Mouse (Mus musculus) spleen, adult 12 weeks (tissue): ENCODE measurements at regions not wholly inside any gene's neighbourhood (a gene's known extent, or its start where the extent isn't known, plus 50 kb on each side); places are given as distances from the start of the nearest gene placed in this dataset.

Experiments
- DNase-seq: peaks from one replicate; pipeline ENCODE4 v3.0.0; 2022; ENCODE audit warnings: low spot score

- DNase-seq, result no peak
Measured at GRCm38 (mm10) chr12:110332616-110333154, 53.8 kb downstream of the Dio3 start.

DNA sequence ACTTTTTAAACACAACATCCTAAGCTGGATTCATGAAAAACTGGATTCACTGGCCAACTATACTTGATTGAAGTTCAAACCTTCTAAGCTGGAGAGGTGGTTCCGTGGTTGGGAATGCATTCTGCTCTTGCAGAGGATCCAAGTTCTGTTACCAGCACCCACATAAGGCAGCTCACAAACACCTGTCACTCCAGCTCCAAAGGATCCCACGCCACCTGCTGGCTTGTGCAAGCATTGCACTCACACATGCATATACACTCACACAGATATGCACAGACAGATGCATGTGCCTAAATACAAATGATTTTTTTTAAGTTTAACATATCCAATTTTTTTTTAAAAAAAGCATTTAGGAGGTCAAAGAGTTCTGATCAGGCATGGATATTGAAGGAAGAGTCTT is 55.7 kb downstream of the Dio3 start:
- DNase-seq, result no peak

DNA sequence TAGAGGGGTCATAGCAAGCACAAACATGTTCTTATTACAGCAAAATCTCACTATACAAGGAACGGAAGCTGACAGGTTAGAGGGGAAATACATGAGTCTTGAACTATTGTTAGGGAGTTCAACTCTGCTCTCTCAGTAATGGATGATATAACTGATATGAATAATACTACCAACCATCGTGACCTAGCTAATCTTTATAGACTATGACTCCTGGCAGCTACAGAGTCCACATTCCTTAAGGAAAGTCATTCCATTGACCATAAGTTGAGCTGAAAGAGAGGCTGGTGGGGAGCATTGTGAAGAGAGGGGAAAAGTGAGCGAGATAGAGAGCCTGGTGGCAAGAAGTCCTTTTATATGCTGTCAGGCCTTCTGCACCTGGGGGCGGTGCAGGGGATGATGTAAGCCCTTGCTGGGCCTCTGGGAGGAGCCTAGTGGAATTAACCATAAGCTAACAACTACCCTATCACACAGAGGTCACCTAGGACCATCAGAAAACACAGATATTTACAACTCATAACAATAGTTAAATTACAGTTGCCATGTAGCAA is 65.5 kb downstream of the Dio3 start:
- no peak for DNase-seq

GRCm38 (mm10) chr12:110349621-110350020 is 70.8 kb downstream of the Dio3 start:
- DNase-seq, result no peak

- no peak for DNase-seq
Measured at GRCm38 (mm10) chr12:110355851-110356250, 77.0 kb downstream of the Dio3 start.

DNA sequence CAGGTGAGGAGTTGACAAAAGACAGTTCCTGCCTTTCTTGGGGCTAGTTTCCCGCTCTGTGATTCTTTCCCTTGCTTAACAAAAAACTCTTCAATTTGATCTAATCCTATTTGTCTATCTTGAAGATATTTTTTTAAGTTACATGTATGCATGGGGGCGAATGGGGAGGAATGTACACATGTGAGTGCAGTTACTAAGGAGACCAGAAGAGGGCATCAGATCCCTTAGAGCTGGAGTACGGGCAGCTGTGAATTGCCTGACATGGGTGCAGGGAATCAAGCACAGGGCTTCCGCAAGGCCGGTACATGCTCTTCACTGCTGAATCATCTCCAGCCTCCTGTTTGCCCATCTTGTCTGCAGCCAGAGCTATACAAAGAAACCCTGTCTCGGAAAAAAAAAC is 79.8 kb upstream of the Ppp2r5c start:
- no peak for DNase-seq

GRCm38 (mm10) chr12:110367822-110368221 is 79.1 kb upstream of the Ppp2r5c start:
- no peak for DNase-seq

GRCm38 (mm10) chr12:110371886-110372690 is 74.8 kb upstream of the Ppp2r5c start:
- DNase-seq, result no peak

DNA sequence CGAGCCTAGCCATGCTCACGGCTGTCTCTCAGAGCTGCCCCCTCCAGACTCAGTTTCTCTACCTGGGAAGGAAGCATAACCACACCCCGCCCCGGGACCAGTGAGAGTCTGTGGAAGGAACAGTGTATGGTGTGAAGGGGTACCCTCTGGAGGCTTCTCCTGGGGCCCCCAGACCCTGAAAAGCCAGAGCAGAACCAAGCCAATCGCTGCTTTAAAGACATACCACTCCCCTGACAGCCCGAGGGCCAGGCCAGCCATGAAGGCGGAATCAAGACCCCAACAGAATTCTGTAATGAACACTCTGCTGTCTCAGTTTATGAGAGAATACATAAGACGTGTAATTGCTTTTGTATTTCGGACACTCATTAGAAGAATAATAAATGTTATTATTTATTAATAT is 73.9 kb upstream of the Ppp2r5c start:
- DNase-seq, result no peak

DNA sequence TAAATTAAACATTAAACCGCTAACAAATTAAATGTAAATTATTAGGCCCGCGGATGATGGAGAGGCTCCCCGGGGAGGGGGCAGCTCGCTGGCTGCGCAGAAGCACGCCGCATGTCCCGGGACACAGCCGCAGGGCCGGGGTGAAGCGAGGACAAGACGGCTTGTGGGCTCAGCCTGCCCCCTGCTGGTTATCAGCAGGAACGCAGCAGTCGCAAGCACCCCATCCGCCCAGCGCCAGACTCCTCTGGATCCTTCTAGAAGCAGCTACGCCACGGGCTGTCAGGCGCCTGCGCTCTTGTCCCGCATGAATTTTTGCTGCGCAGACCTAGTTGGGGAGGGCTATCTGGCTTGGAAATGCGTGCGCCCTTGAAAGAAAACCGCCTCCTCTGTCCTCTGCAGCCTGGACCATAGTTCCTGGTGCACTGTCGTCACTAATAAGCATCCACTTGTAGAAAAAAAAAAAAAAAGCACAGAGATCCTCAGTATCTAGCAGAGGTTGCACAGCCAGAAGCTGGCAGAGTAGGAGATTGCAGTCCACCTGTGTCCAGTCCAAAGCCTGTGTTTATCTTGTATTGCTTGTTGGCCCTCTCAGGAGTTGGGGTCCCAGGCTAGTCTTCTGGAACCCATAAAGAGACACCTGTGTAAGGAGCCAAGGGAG is 73.4 kb upstream of the Ppp2r5c start:
- peak; percentile 46 for DNase-seq

- no peak for DNase-seq
Measured at GRCm38 (mm10) chr12:110375139-110375538, 71.8 kb upstream of the Ppp2r5c start.

DNA sequence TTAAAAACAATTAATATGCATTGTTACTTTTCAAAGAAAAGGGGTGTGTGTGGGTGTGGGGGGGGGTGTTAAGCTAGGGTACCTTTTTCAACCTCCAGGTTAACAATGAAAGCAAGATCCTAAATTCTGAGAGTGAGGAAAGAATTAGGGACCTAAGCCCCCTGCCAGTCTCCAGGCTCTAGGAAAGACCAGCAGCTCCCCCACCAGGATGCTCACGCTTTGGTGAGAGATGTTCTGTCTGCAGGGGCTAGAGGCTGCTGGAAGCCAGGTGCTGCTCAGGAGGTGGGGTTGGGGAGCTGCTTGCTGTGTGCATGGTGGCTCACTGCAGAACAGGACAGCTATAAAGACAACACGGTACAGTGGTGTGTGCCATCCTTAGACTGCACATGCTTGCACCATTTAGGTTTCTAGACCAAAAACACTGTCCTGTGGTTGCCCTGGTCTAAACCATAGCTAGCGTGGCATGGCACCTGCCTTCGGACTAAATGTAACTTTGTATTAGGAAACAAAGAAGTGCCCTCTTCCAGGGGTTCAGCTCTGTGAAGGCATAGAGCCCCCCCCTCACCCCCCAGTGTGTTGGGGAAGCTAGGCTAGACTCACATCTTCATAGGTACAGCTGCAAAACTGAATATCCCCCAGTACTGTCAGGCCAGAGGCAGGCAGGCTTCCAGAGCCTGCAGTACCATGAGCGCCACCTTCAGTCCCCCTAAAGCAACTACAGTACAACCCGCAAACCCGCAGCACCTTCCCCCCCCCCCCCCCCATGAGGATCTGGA is 70.7 kb upstream of the Ppp2r5c start:
- no peak for DNase-seq

GRCm38 (mm10) chr12:110376838-110377150 is 70.1 kb upstream of the Ppp2r5c start:
- no peak for DNase-seq

DNA sequence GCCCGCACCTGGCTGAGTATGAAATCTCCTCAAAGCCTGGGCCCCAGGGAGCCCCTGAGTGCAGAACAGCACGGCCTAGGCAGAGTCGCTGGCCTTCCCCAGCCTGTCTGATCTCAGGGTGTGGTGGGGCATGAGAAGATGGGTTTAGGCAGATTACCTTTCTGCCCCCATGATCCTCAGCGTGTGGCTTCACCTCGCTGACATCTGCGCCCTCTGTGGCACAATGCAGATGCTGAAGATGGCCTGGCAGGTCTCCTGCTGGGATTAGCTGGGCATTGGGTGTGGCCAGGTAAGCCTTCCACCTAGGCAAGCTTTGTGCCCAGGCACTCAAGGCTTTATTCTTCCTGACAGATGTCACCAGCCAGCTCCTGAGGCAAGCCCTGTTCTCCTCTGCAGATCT is 69.6 kb upstream of the Ppp2r5c start:
- no peak for DNase-seq

DNA sequence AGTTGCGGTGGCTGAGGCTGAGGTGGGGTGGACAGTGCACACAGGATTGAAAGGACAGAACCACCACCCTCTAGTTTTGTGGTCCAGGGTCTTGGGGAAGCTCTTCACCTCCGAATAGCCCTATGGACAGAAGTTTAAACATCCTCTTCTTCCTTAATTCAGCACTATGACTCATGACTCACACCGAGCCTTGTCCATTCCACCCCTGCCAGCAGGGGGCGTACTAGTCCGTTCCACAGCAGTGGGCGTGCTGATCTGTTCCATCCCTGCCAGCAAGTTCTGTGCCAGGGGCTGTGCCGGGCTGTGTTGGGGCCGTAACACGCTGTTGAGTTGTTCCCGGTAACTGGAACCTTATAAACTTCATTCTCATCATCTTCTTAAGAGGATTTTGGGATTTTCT is 69.2 kb upstream of the Ppp2r5c start:
- DNase-seq, result no peak

DNA sequence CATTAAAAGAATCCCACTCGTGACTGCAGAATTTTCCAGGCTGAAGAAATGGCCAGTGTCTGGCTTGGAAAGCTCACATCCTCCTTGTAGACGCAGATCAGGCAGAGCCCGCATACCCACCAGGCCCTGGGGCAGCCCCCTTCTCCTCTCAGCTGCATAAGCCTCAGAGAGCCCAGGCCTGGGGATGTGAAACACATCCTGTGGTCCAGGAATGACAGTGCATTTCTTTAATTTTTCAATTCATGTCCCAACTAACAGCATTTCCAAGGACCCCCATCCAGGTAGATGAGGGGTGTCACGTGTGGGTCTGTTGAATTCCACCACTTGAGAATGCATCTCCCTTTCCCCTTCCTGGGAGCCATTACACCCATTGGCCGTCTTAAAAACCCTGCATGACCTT is 68.6 kb upstream of the Ppp2r5c start:
- DNase-seq, result no peak

DNA sequence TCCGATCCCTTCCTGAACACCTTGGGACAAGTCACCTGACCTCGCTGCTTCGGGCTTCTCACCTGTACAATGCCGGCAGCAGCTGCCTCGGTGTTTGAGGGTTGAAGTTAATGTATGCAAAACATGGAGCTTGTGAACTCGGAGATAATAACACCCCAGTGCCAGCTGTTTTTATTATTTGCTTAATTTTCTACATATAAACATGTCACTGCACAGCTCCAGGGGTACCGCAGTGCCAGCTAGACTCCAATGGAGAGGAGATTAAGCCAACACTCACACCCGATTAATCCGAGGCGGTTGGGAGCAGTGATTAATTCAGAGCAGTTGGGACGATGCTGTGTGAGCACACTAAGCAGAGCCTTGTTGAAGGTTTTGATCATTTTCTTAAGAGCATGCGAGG is 67.2 kb upstream of the Ppp2r5c start:
- DNase-seq, result no peak

DNA sequence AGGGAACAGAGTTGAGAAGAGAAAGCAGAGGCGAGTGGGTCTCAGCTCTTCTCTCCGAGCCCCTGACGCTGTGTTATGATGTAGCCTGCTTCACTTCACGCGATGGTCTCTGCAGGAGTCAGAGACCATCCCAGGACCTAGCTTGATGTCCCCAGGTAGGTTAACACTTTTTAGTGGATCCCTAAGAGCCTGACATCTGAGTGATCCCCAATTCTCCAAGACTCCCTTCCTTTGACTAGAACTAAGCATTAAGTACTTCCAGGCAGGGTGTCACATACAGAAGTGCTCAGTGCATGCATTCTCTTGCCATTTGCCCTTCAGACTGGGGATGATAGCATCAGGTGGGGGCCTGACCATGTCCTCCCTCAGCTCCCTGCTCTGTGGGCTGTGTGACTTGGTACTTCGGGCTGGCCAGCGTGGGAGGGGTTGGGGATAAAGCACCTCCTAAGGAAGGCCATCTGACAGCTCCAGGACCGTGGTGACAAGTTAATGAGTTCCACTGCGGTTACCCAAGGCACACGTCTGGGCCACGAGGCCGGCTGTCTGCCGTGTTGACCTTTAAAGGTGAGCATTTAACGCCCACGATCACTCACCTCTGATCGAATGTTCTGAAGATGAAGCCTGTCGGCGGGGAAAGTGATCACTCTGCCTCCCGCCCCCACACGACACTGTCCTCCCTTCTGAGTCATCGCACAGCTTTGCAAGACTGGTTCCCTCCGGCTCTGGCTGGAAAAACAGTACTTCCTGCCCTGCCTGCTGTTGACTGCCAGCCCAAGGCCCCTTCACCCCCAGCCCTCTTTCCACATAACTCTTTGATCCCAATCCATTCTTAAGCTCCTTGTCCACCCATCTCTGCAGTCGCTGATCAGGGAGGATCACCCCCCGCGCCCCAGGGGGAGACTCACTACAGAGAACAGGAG is 65.8 kb upstream of the Ppp2r5c start:
- DNase-seq, result no peak

- no peak for DNase-seq
Measured at GRCm38 (mm10) chr12:110385031-110385430, 61.9 kb upstream of the Ppp2r5c start.

GRCm38 (mm10) chr12:110385801-110386599 is 60.9 kb upstream of the Ppp2r5c start:
- DNase-seq, result no peak

- no peak for DNase-seq
Measured at GRCm38 (mm10) chr12:110387056-110387455, 59.9 kb upstream of the Ppp2r5c start.
